Mouse (Mus musculus) erythroblast, embryonic 14.5 days (primary cell): ENCODE data around the gene Os9.

ENCODE experiments used
- GATA1 ChIP-seq: IDR thresholded peaks from 2 replicates; pipeline ENCODE4 v1.6.1; 2012; ENCODE audit warnings: low read length, inconsistent platforms, mixed read lengths
- TAL1 ChIP-seq: IDR thresholded peaks from 3 replicates; pipeline ENCODE4 v1.6.1; 2012; ENCODE audit warnings: low read length, inconsistent platforms, mixed read lengths

DNA sequence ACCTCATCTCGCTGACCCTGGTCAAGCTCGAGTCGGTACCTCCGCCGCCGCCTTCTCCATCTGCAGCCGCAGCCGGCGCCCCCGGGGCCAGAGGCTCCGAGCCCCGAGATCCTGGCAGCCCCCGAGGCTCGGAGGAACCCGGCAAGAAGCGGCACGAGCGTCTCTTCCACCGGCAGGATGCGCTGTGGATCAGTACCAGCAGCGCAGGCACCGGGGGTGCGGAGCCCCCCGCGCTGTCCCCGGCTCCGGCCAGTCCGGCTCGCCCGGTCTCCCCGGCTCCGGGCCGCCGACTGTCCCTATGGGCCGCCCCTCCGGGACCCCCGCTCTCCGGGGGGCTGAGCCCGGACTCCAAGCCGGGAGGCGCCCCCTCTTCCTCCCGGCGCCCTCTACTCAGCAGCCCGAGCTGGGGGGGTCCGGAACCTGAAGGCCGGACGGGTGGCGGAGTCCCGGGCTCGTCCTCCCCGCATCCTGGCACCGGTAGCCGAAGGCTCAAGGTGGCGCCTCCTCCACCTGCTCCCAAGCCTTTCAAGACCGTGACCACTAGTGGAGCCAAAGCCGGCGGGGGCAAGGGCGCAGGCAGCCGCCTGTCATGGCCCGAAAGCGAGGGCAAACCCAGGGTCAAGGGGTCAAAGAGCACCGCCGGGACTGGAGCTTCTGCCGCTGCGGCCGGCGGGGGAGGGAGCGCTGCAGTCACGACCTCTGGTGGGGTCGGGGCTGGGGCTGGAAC, 41.1 kb downstream of the Os9 start:
- TF ChIP-seq TAL1 (no peak), GATA1 (no peak)
